Comparison of ENCODE assay signal across 8 mouse cellular contexts in genomic region chrX:93911087-93911840, GRCm38 (mm10). TPM values are rescaled to one million over a fixed set of nuclear protein-coding genes. Genes with fewer than 3 reads are reported as not detected.
A peak's percentile ranks its signal among the peaks of the same experiment; 100 is the strongest.
DNase-seq lines count a peak whose midpoint lies in the region; ATAC-seq and TF ChIP-seq lines count a peak whose summit lies in the region.

No protein-coding gene starts in this region.

- TF ChIP-seq EP300 in liver, embryonic 14.5 days (IDR thresholded peaks at IDR 0.05; ENCODE audit: low read depth), result no peak

- TF ChIP-seq CTCF in bone marrow, adult 2 months (IDR thresholded peaks at IDR 0.05; ENCODE audit: control insufficient read depth, insufficient read depth, low read length), result peak; percentile 70
- TF ChIP-seq CTCF in liver, embryonic 14.5 days (IDR thresholded peaks at IDR 0.05; ENCODE audit: low read depth), result peak; percentile 85
- peak; percentile 44; the same call in 1 of the 2 replicates for TF ChIP-seq CTCF in thymus, adult 2 months (IDR thresholded peaks at IDR 0.05; ENCODE audit: borderline replicate concordance, control insufficient read depth, extremely low read depth, insufficient read depth, low read length, poor library complexity)

- H3K4me2 ChIP-seq in heart, embryonic 13.5 days, result peak overlapping the region; percentile 70
- peak overlapping the region; percentile 58 for H3K4me2 ChIP-seq in kidney, embryonic 15.5 days
- peak overlapping the region; percentile 48 for H3K4me2 ChIP-seq in liver, embryonic 14.5 days (ENCODE audit: low read depth)
- peak overlapping the region; percentile 48 for H3K4me2 ChIP-seq in neural tube, embryonic 11.5 days (ENCODE audit: low read depth)

- H3K9ac ChIP-seq in heart, embryonic 13.5 days, result peak overlapping the region; percentile 77
- no peak overlapping the region for H3K9ac ChIP-seq in kidney, embryonic 15.5 days
- no peak overlapping the region for H3K9ac ChIP-seq in liver, embryonic 14.5 days (replicated peaks)
- peak overlapping the region; percentile 37 for H3K9ac ChIP-seq in neural tube, embryonic 11.5 days (ENCODE audit: low read length)

- peak; percentile 1 to 23 for DNase-seq in CD8-positive naive resting alpha-beta T cell, adult 2 months (ENCODE audit: low read depth in 2 of 2, low spot score in 2 of 2)
- peak in 1 of 3 experiments; percentile 33 for DNase-seq in liver, embryonic 14.5 days (ENCODE audit: low read depth in 3 of 3, low spot score in 3 of 3)
- peak; percentile 40 for DNase-seq in neural tube, embryonic 11.5 days (ENCODE audit: low spot score)
- DNase-seq in thymus, adult 2 months, result peak; percentile 38

- ATAC-seq in erythroblast, adult 5-6 weeks (replicated peaks; ENCODE audit: low FRiP score, poor library complexity, severe bottlenecking), result peak; percentile 80
- no peak for ATAC-seq in heart, embryonic 13.5 days (ENCODE audit: extremely low read depth, insufficient number of reproducible peaks, low FRiP score, low TSS enrichment)
- peak; percentile 87 for ATAC-seq in kidney, embryonic 15.5 days (replicated peaks; ENCODE audit: low FRiP score)
- ATAC-seq in liver, embryonic 14.5 days (ENCODE audit: insufficient read depth), result peak; percentile 63
- peak; percentile 58; the same call in 1 of the 2 replicates for ATAC-seq in neural tube, embryonic 11.5 days (ENCODE audit: insufficient read depth, low FRiP score, low TSS enrichment)

- WGBS in bone marrow, adult 2 months, result 18% methylated on average over 21 of the region's 21 CpGs
- WGBS in heart, embryonic 13.5 days, result 14% methylated on average over 21 of the region's 21 CpGs
- WGBS in kidney, embryonic 15.5 days, result 26% methylated on average over 21 of the region's 21 CpGs
- WGBS in liver, embryonic 14.5 days (ENCODE audit: insufficient replicate concordance), result 18% methylated on average over 21 of the region's 21 CpGs
- 21% methylated on average over 21 of the region's 21 CpGs for WGBS in neural tube, embryonic 11.5 days
- WGBS in thymus, adult 2 months, result 15% methylated on average over 21 of the region's 21 CpGs

- peaks cover 35% of the 10 kb centered on the region for H3K27me3 ChIP-seq in heart, embryonic 13.5 days (replicated peaks)
- H3K27me3 ChIP-seq in kidney, embryonic 15.5 days, result peaks cover 50% of the 10 kb centered on the region
- no peaks in the 10 kb centered on the region; the same call in 1 of the 2 replicates for H3K27me3 ChIP-seq in liver, embryonic 14.5 days (ENCODE audit: control insufficient read depth, insufficient read depth, low read length)
- H3K27me3 ChIP-seq in neural tube, embryonic 11.5 days (ENCODE audit: control insufficient read depth, insufficient read depth, low read length), result no peaks in the 10 kb centered on the region
- H3K27me3 ChIP-seq in thymus, adult 2 months (ENCODE audit: control insufficient read depth, insufficient read depth, low read length), result no peaks in the 10 kb centered on the region

- no peaks in the 10 kb centered on the region for H3K9me3 ChIP-seq in heart, embryonic 13.5 days
- H3K9me3 ChIP-seq in kidney, embryonic 15.5 days (replicated peaks), result no peaks in the 10 kb centered on the region
- no peaks in the 10 kb centered on the region for H3K9me3 ChIP-seq in liver, embryonic 14.5 days (ENCODE audit: control insufficient read depth, low read length)
- H3K9me3 ChIP-seq in neural tube, embryonic 11.5 days (ENCODE audit: control insufficient read depth, low read length), result no peaks in the 10 kb centered on the region

- H3K27ac ChIP-seq in bone marrow, adult 2 months (ENCODE audit: control insufficient read depth, insufficient read depth, low read depth, low read length, poor library complexity), result no peak overlapping the region
- no peak overlapping the region for H3K27ac ChIP-seq in heart, embryonic 13.5 days (replicated peaks)
- no peak overlapping the region for H3K27ac ChIP-seq in kidney, embryonic 15.5 days
- H3K27ac ChIP-seq in liver, embryonic 14.5 days, result no peak overlapping the region
- H3K27ac ChIP-seq in neural tube, embryonic 11.5 days (ENCODE audit: low read depth, low read length), result no peak overlapping the region
- no peak overlapping the region for H3K27ac ChIP-seq in thymus, adult 2 months (ENCODE audit: control insufficient read depth, insufficient read depth, low read length)

- TF ChIP-seq POLR2A in bone marrow, adult 2 months (IDR thresholded peaks at IDR 0.05; ENCODE audit: borderline replicate concordance, control insufficient read depth, low read depth, low read length), result no peak
- no peak for TF ChIP-seq POLR2A in thymus, adult 2 months (IDR thresholded peaks at IDR 0.05; ENCODE audit: control insufficient read depth, extremely low read depth, insufficient read depth, low read length, poor library complexity)

- peak overlapping the region; percentile 32 for H3K4me3 ChIP-seq in bone marrow, adult 2 months (replicated peaks; ENCODE audit: control insufficient read depth, low read depth, low read length)
- peak overlapping the region; percentile 45 for H3K4me3 ChIP-seq in heart, embryonic 13.5 days
- peak overlapping the region; percentile 32 for H3K4me3 ChIP-seq in kidney, embryonic 15.5 days (replicated peaks)
- H3K4me3 ChIP-seq in liver, embryonic 14.5 days (ENCODE audit: insufficient read depth in 1 of 2, low read depth in 2 of 2, low read length in 2 of 2), result peak overlapping the region in 1 of 2 experiments; percentile 35; a peak in 2 of 4 replicates
- H3K4me3 ChIP-seq in neural tube, embryonic 11.5 days (ENCODE audit: low read depth, low read length), result peak overlapping the region; percentile 18; the same call in 1 of the 2 replicates
- H3K4me3 ChIP-seq in thymus, adult 2 months (ENCODE audit: control insufficient read depth, insufficient read depth, low read length), result peak overlapping the region; percentile 34

- no peaks in the 10 kb centered on the region for H3K4me1 ChIP-seq in bone marrow, adult 2 months (ENCODE audit: control insufficient read depth, insufficient read depth, low read length)
- no peaks in the 10 kb centered on the region for H3K4me1 ChIP-seq in heart, embryonic 13.5 days
- no peaks in the 10 kb centered on the region for H3K4me1 ChIP-seq in kidney, embryonic 15.5 days
- no peaks in the 10 kb centered on the region for H3K4me1 ChIP-seq in liver, embryonic 14.5 days (replicated peaks; ENCODE audit: control insufficient read depth in 2 of 2, insufficient read depth in 2 of 2, low read length in 1 of 2)
- no peaks in the 10 kb centered on the region for H3K4me1 ChIP-seq in neural tube, embryonic 11.5 days (ENCODE audit: control insufficient read depth, insufficient read depth, low read length)
- H3K4me1 ChIP-seq in thymus, adult 2 months (replicated peaks; ENCODE audit: control insufficient read depth, insufficient read depth, low read length), result no peaks in the 10 kb centered on the region

- H3K36me3 ChIP-seq in heart, embryonic 13.5 days, result no peaks in the 10 kb centered on the region
- H3K36me3 ChIP-seq in kidney, embryonic 15.5 days, result no peaks in the 10 kb centered on the region
- H3K36me3 ChIP-seq in liver, embryonic 14.5 days (replicated peaks; ENCODE audit: control insufficient read depth, insufficient read depth, low read depth), result no peaks in the 10 kb centered on the region
- no peaks in the 10 kb centered on the region for H3K36me3 ChIP-seq in neural tube, embryonic 11.5 days (ENCODE audit: control insufficient read depth, insufficient read depth, low read length)
- H3K36me3 ChIP-seq in thymus, adult 2 months (ENCODE audit: control insufficient read depth, insufficient read depth, low read length), result no peaks in the 10 kb centered on the region

RNA-seq across cellular contexts. Expression of gene AU015836, which starts 57.2 kb away (rescaled TPM):
- polyA plus RNA-seq in bone marrow, adult 2 months (2011; ENCODE audit: insufficient read depth, insufficient read length, low replicate concordance, missing spikeins), result 8.6 TPM in 1 of 2 replicates, not detected in the other
- total RNA-seq in erythroblast, adult 5-6 weeks (2015; ENCODE audit: low replicate concordance), result not detected in 2 replicates
- not detected in 2 replicates for total RNA-seq in erythroblast, adult 5-6 weeks (2017; ENCODE audit: low replicate concordance)
- polyA plus RNA-seq in heart, embryonic 13.5 days (2015; fragmentation: Nextera tagmentation; extraction: Ambion mirVana), result not detected in 2 replicates
- 0.05 TPM in 1 of 2 replicates, not detected in the other for polyA plus RNA-seq in kidney, embryonic 15.5 days (2015; fragmentation: Nextera tagmentation; extraction: Ambion mirVana)
- polyA plus RNA-seq in liver, embryonic 14.5 days (2012; rRNA removed), result 1.3 and 1.6 TPM in 2 replicates
- polyA plus RNA-seq in liver, embryonic 14.5 days (2014; fragmentation: Nextera tagmentation; extraction: Ambion mirVana), result 0.47 and 0.71 TPM in 2 replicates
- polyA plus RNA-seq in neural tube, embryonic 11.5 days (2014; fragmentation: Nextera tagmentation; extraction: Ambion mirVana), result not detected in 2 replicates
- 0.04 TPM in 1 of 2 replicates, not detected in the other for polyA plus RNA-seq in thymus, adult 2 months (2012; rRNA removed)

Comparison
In these comparisons a context has a peak if more than half of its experiments do, and no peak if none do; other contexts are left out.
1. H3K9ac ChIP-seq: peak in heart, embryonic 13.5 days (single experiment) and neural tube, embryonic 11.5 days (single experiment); none in kidney, embryonic 15.5 days (single experiment) and liver, embryonic 14.5 days (single experiment).
2. Peak in every context shown above with its lines, with median percentiles within 50 percentile points of each other: CTCF ChIP-seq and H3K4me2 ChIP-seq.